Mouse (Mus musculus): ENCODE measurements around the gene Aadat. TPM values are rescaled to one million over a fixed set of nuclear protein-coding genes. Genes with fewer than 3 reads are reported as not detected.

Aadat gene
- total and polyA plus RNA-seq, 2 experiments from 2014 or later: 1.8 TPM

- no peak overlapping the region for H3K4me2 ChIP-seq (ENCODE audit: low read depth, low read length)
- ATAC-seq (0 out of 2 replicates have a peak, but pooled peaks have one; percentile 32), DNase-seq (ENCODE audit: low spot score) (peak; percentile 12)
- no peaks in the 10 kb centered on the region for H3K36me3 ChIP-seq (ENCODE audit: insufficient read depth, low read length)
- no peak overlapping the region for H3K4me3 ChIP-seq (ENCODE audit: low read length)
- H3K4me1 ChIP-seq (ENCODE audit: insufficient read depth, low read length): no peaks in the 10 kb centered on the region
- no peak overlapping the region for H3K9ac ChIP-seq (replicated peaks; ENCODE audit: low read length)
- no peaks in the 10 kb centered on the region for H3K27me3 ChIP-seq (ENCODE audit: insufficient read depth, low read length)
- no peak overlapping the region for H3K27ac ChIP-seq
- no peaks in the 10 kb centered on the region for H3K9me3 ChIP-seq (ENCODE audit: low read length)
- TF ChIP-seq CTCF (IDR thresholded peaks at IDR 0.05; ENCODE audit: low read depth): peak; percentile 46
- 67% methylated on average over 3 of the region's 3 CpGs for WGBS
These were observed 89.0 kb downstream of the Aadat start for GRCm38 (mm10) chr8:60594761-60595160.

Other genes starting within 250 kb of the Aadat start
- not detected in 2 replicates for gene Gm10283, start 2.7 kb upstream of the Aadat start, total RNA-seq (2014; rRNA removed)
- not detected in 2 replicates for gene Gm10283, start 2.7 kb upstream of the Aadat start, polyA plus RNA-seq (2015; fragmentation: Nextera tagmentation; extraction: Ambion mirVana)
- 20.0 and 24.5 TPM in 2 replicates for gene Mfap3l, start 126.9 kb downstream of the Aadat start, total RNA-seq (2014; rRNA removed)
- 4.1 and 4.5 TPM in 2 replicates for gene Mfap3l, start 126.9 kb downstream of the Aadat start, polyA plus RNA-seq (2015; fragmentation: Nextera tagmentation; extraction: Ambion mirVana)